Mouse (Mus musculus) stomach, postnatal 0 days (tissue): ENCODE measurements around the gene Tada3.

Experiments used
- CTCF ChIP-seq: IDR thresholded peaks from 2 replicates; pipeline ENCODE4 v1.5.1; 2016; ENCODE audit warnings: antibody characterized with exemption, low read depth, mild to moderate bottlenecking, moderate library complexity
- EP300 ChIP-seq: optimal IDR thresholded peaks from 2 replicates; pipeline ENCODE3; 2016; ENCODE audit warnings: antibody characterized with exemption

DNA sequence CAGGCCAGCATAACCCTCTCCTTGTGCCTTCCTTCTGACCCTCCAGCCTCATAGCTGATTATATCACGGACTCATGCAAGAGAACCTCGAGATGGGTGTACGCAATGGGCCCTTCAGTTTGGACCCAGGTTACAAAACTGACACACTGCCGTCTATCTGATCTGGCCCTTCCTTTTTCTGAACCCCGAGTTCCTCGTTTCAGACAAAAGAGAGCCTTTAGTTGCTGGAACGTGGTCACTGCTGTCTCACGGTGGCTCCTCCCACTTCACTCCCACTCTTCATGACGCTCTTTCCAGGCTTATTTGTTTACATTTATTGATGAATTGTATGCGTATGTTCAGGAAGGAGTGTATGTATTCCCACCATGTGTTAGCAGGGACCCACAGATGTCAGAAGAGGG, 26.0 kb downstream of the Tada3 start:
- TF ChIP-seq CTCF (no peak), EP300 (no peak)
